Comparison of ENCODE assay signal across 24 mouse cellular contexts in the genomic region with DNA sequence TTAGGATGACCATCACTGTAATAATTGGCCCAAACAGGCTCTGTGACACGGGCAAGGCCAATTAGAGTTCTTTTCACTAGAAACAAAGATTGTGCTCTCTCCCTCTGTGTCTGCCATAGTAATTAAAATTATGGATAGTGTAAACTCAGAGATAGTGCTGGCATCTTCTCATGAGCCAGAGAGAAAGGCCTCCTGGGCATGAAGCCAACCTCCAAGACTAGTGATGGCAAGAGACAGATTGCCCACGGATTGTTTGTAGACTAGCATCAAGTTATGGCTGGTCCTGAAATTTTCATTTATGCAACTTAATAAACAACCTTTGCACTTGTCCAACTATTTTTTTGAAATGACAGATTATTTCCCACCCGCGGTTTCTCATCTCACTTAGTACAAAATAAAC. TPM values are rescaled to one million over a fixed set of nuclear protein-coding genes. Genes with fewer than 3 reads are reported as not detected.
DNase-seq lines count a peak whose midpoint lies in the region; ATAC-seq and TF ChIP-seq lines count a peak whose summit lies in the region.
"Had no signal": no experiment of that assay in that cellular context is flagged by ENCODE, and none has a peak within 500 bp of the region (broad histone marks: within the 10 kb centered on the region; RNA-seq: fewer than 3 reads in every experiment).

No protein-coding gene starts in this region.

- intact Hi-C loops in left cerebral cortex, postnatal 14 days (cut with DNase I), result no loop called here
- intact Hi-C loops in left cerebral cortex, adult 2 months (cut with DNase I), result no loop called here

- no peak for ATAC-seq in megakaryocyte-erythroid progenitor cell, adult 5-6 weeks (replicated peaks; ENCODE audit: low FRiP score, low TSS enrichment, poor library complexity, severe bottlenecking)
- ATAC-seq: lung, postnatal 0 days; midbrain, embryonic 15.5 days had no signal

- TF ChIP-seq CTCF in left cerebral cortex, adult 2 months (IDR thresholded peaks at IDR 0.05), result no peak

- no peak overlapping the region for H3K4me3 ChIP-seq in left cerebral cortex, adult 2 months
- H3K4me3 ChIP-seq: hindbrain, embryonic 13.5 days; limb, embryonic 13.5 days; liver, embryonic 15.5 days; midbrain, embryonic 15.5 days; neural tube, embryonic 15.5 days had no signal

- DNase-seq in cerebellum, postnatal 36 days, result peak; percentile 32 to 39
- no peak for DNase-seq in cerebellum, adult 11-12 months
- DNase-seq in left cerebral cortex, postnatal 14 days (ENCODE audit: low spot score in 2 of 2), result peak; percentile 50 to 54
- DNase-seq in left cerebral cortex, adult 2 months (ENCODE audit: extremely low spot score in 1 of 2, low spot score in 2 of 2), result no peak
- DNase-seq in right cerebral cortex, adult 18-20 months, result peak; percentile 45
- DNase-seq in right cerebral cortex, postnatal 25 days, result no peak
- peak; percentile 3 for DNase-seq in brain, embryonic 18.5 days (ENCODE audit: low read depth, low spot score)
- DNase-seq: adrenal gland, adult 8-10 months; B cell, adult 2 months; embryo, embryonic 11 days; heart, postnatal 10 days; kidney, adult 8-10 months; kidney, postnatal 25 days; spleen, adult 18-20 months; thymus, postnatal 36 days had no signal

- H3K27ac ChIP-seq in left cerebral cortex, adult 2 months, result no peak overlapping the region
- H3K27ac ChIP-seq: hindbrain, embryonic 13.5 days; limb, embryonic 13.5 days; liver, embryonic 15.5 days; midbrain, embryonic 15.5 days; neural tube, embryonic 15.5 days had no signal

RNA-seq across cellular contexts. Expression of gene Rcvrn, which starts 17.9 kb away (rescaled TPM):
- total RNA-seq in left cerebral cortex, postnatal 14 days (2021), result 1 to 10 TPM; 1.5 to 1.6 TPM
- total RNA-seq in left cerebral cortex, adult 2 months (2021), result 1 to 10 TPM in 1 of 2 experiments, under 1 TPM in 1; 0.91 to 3.2 TPM
- total RNA-seq in megakaryocyte-erythroid progenitor cell, adult 5-6 weeks (2014; fragmentation: Nextera tagmentation), result not detected in 2 replicates
- total RNA-seq in megakaryocyte-erythroid progenitor cell, adult 5-6 weeks (2017), result not detected in 2 replicates
- total RNA-seq: granulocyte monocyte progenitor cell, adult 5-6 weeks; heart, postnatal 10 days; megakaryocyte, adult 5-6 weeks had no signal

RNA-seq across cellular contexts. Expression of gene Glp2r, which starts 58.0 kb away (rescaled TPM):
- total RNA-seq in left cerebral cortex, postnatal 14 days (2021), result 1 to 10 TPM; 1.8 to 1.9 TPM
- total RNA-seq in left cerebral cortex, adult 2 months (2021), result 1 to 10 TPM; 1.2 to 2.0 TPM
- not detected in 2 replicates for total RNA-seq in megakaryocyte-erythroid progenitor cell, adult 5-6 weeks (2014; fragmentation: Nextera tagmentation)
- not detected in 2 replicates for total RNA-seq in megakaryocyte-erythroid progenitor cell, adult 5-6 weeks (2017)
- total RNA-seq: granulocyte monocyte progenitor cell, adult 5-6 weeks; heart, postnatal 10 days had no signal

Comparison
In these comparisons a context has a peak if more than half of its experiments do, and no peak if none do; other contexts are left out.
1. DNase-seq: peak in cerebellum, postnatal 36 days (2 of 2), left cerebral cortex, postnatal 14 days (2 of 2), right cerebral cortex, adult 18-20 months (single experiment) and brain, embryonic 18.5 days (single experiment); none in cerebellum, adult 11-12 months (single experiment), left cerebral cortex, adult 2 months (0 of 2) and right cerebral cortex, postnatal 25 days (single experiment).